Mouse (Mus musculus): ENCODE measurements at regions not wholly inside any gene's neighbourhood (a gene's known extent, or its start where the extent isn't known, plus 50 kb on each side); places are given as distances from the start of the nearest gene placed in this dataset.

GRCm38 (mm10) chr17:45866876-45867652 is 133.4 kb upstream of the 1600014C23Rik start:
- TF ChIP-seq NANOG (IDR thresholded peaks at IDR 0.05; ENCODE audit: borderline replicate concordance, low read length) (no peak), CTCF (conservative IDR thresholded peaks at IDR 0.05; ENCODE audit: low read length) (no peak), POU5F1 (IDR thresholded peaks at IDR 0.05; ENCODE audit: borderline replicate concordance, low read length) (no peak)
